Mouse (Mus musculus) hindlimb bud, embryonic 11.5 days (tissue): ENCODE results near the gene Chrm5.
A peak's percentile ranks its signal among the peaks of the same experiment; 100 is the strongest.
"Not testable (repeated sequence)": the region's sequence is repeated elsewhere in the genome, so short reads cannot be mapped to it uniquely, and the experiment has no call there.

ENCODE experiments used
- DNase-seq: peaks from one replicate; pipeline ENCODE4 v3.0.0-alpha.2; 2012; ENCODE audit warnings: low read depth, low spot score; ENCODE audit errors: extremely low spot score

Chrm5 gene

GRCm38 (mm10) chr2:112482533-112483333 is 2.2 kb upstream of the Chrm5 start:
- no peak for DNase-seq

GRCm38 (mm10) chr2:112481564-112481963 is 995 bp upstream of the Chrm5 start:
- no peak for DNase-seq

GRCm38 (mm10) chr2:112476554-112476953 is 4.0 kb downstream of the Chrm5 start:
- DNase-seq, result no peak

GRCm38 (mm10) chr2:112474997-112475724 is 5.4 kb downstream of the Chrm5 start:
- DNase-seq, result no peak

GRCm38 (mm10) chr2:112472076-112472475 is 8.5 kb downstream of the Chrm5 start:
- no peak for DNase-seq

- no peak for DNase-seq
Observed at GRCm38 (mm10) chr2:112470961-112471381, 9.6 kb downstream of the Chrm5 start.

- no peak for DNase-seq
Observed at GRCm38 (mm10) chr2:112469542-112469941, 11.0 kb downstream of the Chrm5 start.

GRCm38 (mm10) chr2:112460557-112460956 is 20.0 kb downstream of the Chrm5 start:
- DNase-seq, result no peak

- peak; percentile 58 for DNase-seq
Observed at GRCm38 (mm10) chr2:112454862-112455564, 25.6 kb downstream of the Chrm5 start, which contains the start of gene Emc7. Gene Emc7 (plus strand): TSS chr2:112454997.

- no peak for DNase-seq
Observed at GRCm38 (mm10) chr2:112454125-112454861, 26.3 kb downstream of the Chrm5 start.

- DNase-seq, result not testable (repeated sequence)
Observed at GRCm38 (mm10) chr2:112452513-112452912, 28.1 kb downstream of the Chrm5 start.

GRCm38 (mm10) chr2:112449597-112450296 is 30.8 kb downstream of the Chrm5 start:
- no peak for DNase-seq

- no peak for DNase-seq
Observed at GRCm38 (mm10) chr2:112448510-112449059, 32.0 kb downstream of the Chrm5 start.

GRCm38 (mm10) chr2:112448046-112448445 is 32.5 kb downstream of the Chrm5 start:
- not testable (repeated sequence) for DNase-seq

- no peak for DNase-seq
Observed at GRCm38 (mm10) chr2:112445511-112445910, 35.1 kb downstream of the Chrm5 start.

GRCm38 (mm10) chr2:112443491-112443890 is 37.1 kb downstream of the Chrm5 start:
- no peak for DNase-seq

- no peak for DNase-seq
Observed at GRCm38 (mm10) chr2:112437589-112437988, 43.0 kb downstream of the Chrm5 start.

- no peak for DNase-seq
Observed at GRCm38 (mm10) chr2:112436292-112436691, 44.3 kb downstream of the Chrm5 start.

- no peak for DNase-seq
Observed at GRCm38 (mm10) chr2:112433359-112433758, 47.2 kb downstream of the Chrm5 start.

GRCm38 (mm10) chr2:112432523-112432922 is 48.0 kb downstream of the Chrm5 start:
- DNase-seq, result no peak
